9 mouse cellular contexts compared by ENCODE assay signal in the genomic region with DNA sequence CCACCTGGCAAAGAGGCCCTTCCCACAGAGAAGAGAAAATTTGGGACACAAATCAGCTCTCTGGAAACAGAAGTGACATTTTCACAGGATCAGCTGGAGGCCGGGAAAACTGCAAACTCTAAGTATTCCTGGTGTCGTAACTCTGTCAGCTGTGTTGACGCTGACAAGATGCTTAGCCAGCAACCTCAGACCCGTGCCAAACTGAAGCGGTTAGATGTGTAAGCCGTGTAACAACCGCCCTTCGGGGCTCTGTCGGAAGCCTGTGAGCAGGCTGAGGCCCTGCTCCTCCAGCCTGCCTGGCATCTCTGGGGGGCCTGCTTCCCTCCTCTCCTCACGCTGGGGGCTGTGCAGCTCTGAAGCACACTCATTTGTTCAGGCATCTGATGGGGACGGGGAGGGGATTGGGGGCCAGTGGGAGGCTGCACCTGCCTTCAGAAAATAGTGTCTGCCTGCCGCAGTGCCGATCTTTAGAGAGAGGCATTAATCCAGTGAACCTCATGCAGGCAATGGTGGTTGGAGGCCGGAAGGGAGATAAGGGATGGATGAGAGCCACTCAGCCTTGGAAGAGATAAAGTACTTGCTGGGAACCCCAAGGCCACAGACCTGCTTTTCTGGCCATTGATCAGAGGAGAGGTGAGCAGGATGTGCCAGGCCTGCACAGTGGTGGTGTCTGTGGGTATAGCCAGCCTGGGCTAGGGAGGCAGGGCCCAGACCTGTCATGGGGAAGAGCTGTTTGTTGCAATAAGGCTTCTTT.
DNase-seq lines count a peak whose midpoint lies in the region; ATAC-seq lines count a peak whose summit lies in the region.
"Had no signal": no experiment of that assay in that cellular context is flagged by ENCODE, and none has a peak within 500 bp of the region (broad histone marks: within the 10 kb centered on the region; RNA-seq: fewer than 3 reads in every experiment).

No protein-coding gene starts in this region.

- 0 out of 2 replicates have a peak overlapping the region, but pooled peaks have one; percentile 29 for H3K9ac ChIP-seq in neural tube, embryonic 12.5 days
- H3K9ac ChIP-seq in embryonic facial prominence, embryonic 14.5 days (ENCODE audit: low read depth, low read length), result no peak overlapping the region
- H3K9ac ChIP-seq in heart, embryonic 12.5 days, result peak overlapping the region; percentile 50
- H3K9ac ChIP-seq in midbrain, embryonic 12.5 days (replicated peaks), result no peak overlapping the region
- H3K9ac ChIP-seq: liver, embryonic 15.5 days had no signal

- H3K27me3 ChIP-seq in neural tube, embryonic 12.5 days (replicated peaks), result no peaks in the 10 kb centered on the region
- H3K27me3 ChIP-seq in embryonic facial prominence, embryonic 14.5 days (replicated peaks; ENCODE audit: control insufficient read depth, insufficient read depth, low read length), result no peaks in the 10 kb centered on the region
- no peaks in the 10 kb centered on the region for H3K27me3 ChIP-seq in heart, embryonic 12.5 days (replicated peaks)
- H3K27me3 ChIP-seq in midbrain, embryonic 12.5 days, result no peaks in the 10 kb centered on the region
- H3K27me3 ChIP-seq: liver, embryonic 15.5 days had no signal

- no peak overlapping the region for H3K27ac ChIP-seq in neural tube, embryonic 12.5 days
- H3K27ac ChIP-seq in embryonic facial prominence, embryonic 14.5 days (replicated peaks; ENCODE audit: low read depth, low read length), result no peak overlapping the region
- peak overlapping the region; percentile 59 for H3K27ac ChIP-seq in heart, embryonic 12.5 days (ENCODE audit: poor library complexity, severe bottlenecking)
- peak overlapping the region; percentile 21; the same call in 1 of the 2 replicates for H3K27ac ChIP-seq in midbrain, embryonic 12.5 days (replicated peaks)
- H3K27ac ChIP-seq: liver, embryonic 15.5 days had no signal

- H3K4me2 ChIP-seq in neural tube, embryonic 12.5 days (replicated peaks), result no peak overlapping the region
- H3K4me2 ChIP-seq in embryonic facial prominence, embryonic 14.5 days (ENCODE audit: low read depth, low read length), result no peak overlapping the region
- H3K4me2 ChIP-seq in heart, embryonic 12.5 days, result no peak overlapping the region
- H3K4me2 ChIP-seq in midbrain, embryonic 12.5 days (replicated peaks), result no peak overlapping the region
- H3K4me2 ChIP-seq: liver, embryonic 15.5 days had no signal

- DNase-seq in neural tube, embryonic 10.5 days (ENCODE audit: extremely low spot score, low spot score), result no peak
- peak; percentile 81 for DNase-seq in embryonic facial prominence, embryonic 14.5 days (ENCODE audit: low spot score)
- DNase-seq in left cerebral cortex, postnatal 10 days (ENCODE audit: extremely low spot score in 1 of 2, low spot score in 2 of 2), result peak; percentile 33 to 52
- no peak for DNase-seq in cerebellum, postnatal 14 days
- no peak for DNase-seq in embryo, embryonic 10 days (ENCODE audit: low spot score)

- H3K9me3 ChIP-seq in neural tube, embryonic 12.5 days, result no peaks in the 10 kb centered on the region
- H3K9me3 ChIP-seq in embryonic facial prominence, embryonic 14.5 days (ENCODE audit: control insufficient read depth, low read length), result no peaks in the 10 kb centered on the region
- 0 out of 2 replicates have a peak, but pooled peaks cover 3% of the 10 kb centered on the region for H3K9me3 ChIP-seq in heart, embryonic 12.5 days (replicated peaks)
- H3K9me3 ChIP-seq in midbrain, embryonic 12.5 days, result no peaks in the 10 kb centered on the region
- H3K9me3 ChIP-seq: liver, embryonic 15.5 days had no signal

- H3K36me3 ChIP-seq in neural tube, embryonic 12.5 days, result no peaks in the 10 kb centered on the region
- no peaks in the 10 kb centered on the region for H3K36me3 ChIP-seq in embryonic facial prominence, embryonic 14.5 days (ENCODE audit: control insufficient read depth, insufficient read depth, low read length)
- 0 out of 2 replicates have a peak, but pooled peaks cover 3% of the 10 kb centered on the region for H3K36me3 ChIP-seq in heart, embryonic 12.5 days
- no peaks in the 10 kb centered on the region for H3K36me3 ChIP-seq in midbrain, embryonic 12.5 days
- H3K36me3 ChIP-seq: liver, embryonic 15.5 days had no signal

- WGBS in neural tube, embryonic 12.5 days, result 59% methylated on average over 14 of the region's 14 CpGs
- WGBS in embryonic facial prominence, embryonic 14.5 days, result 43% methylated on average over 14 of the region's 14 CpGs
- WGBS in heart, embryonic 12.5 days, result 15% methylated on average over 14 of the region's 14 CpGs
- 65% methylated on average over 14 of the region's 14 CpGs for WGBS in midbrain, embryonic 12.5 days

- intact Hi-C loops in left cerebral cortex, postnatal 10 days (cut with DNase I), result no loop called here

- H3K4me1 ChIP-seq in neural tube, embryonic 12.5 days, result peaks cover 14% of the 10 kb centered on the region
- 0 out of 2 replicates have a peak, but pooled peaks cover 5% of the 10 kb centered on the region for H3K4me1 ChIP-seq in embryonic facial prominence, embryonic 14.5 days (ENCODE audit: control insufficient read depth, insufficient read depth, low read length)
- peaks cover 63% of the 10 kb centered on the region for H3K4me1 ChIP-seq in heart, embryonic 12.5 days (replicated peaks)
- peaks cover 22% of the 10 kb centered on the region for H3K4me1 ChIP-seq in midbrain, embryonic 12.5 days

- ATAC-seq in neural tube, embryonic 12.5 days (ENCODE audit: low FRiP score, low read depth), result no peak
- ATAC-seq in embryonic facial prominence, embryonic 14.5 days (ENCODE audit: low read depth), result no peak
- no peak for ATAC-seq in heart, embryonic 12.5 days (ENCODE audit: insufficient number of reproducible peaks, low FRiP score)
- ATAC-seq in midbrain, embryonic 12.5 days (ENCODE audit: low FRiP score, low read depth), result no peak

- no peak overlapping the region for H3K4me3 ChIP-seq in neural tube, embryonic 12.5 days
- H3K4me3 ChIP-seq in embryonic facial prominence, embryonic 14.5 days (ENCODE audit: low read depth, low read length), result no peak overlapping the region
- H3K4me3 ChIP-seq in heart, embryonic 12.5 days, result no peak overlapping the region
- no peak overlapping the region for H3K4me3 ChIP-seq in midbrain, embryonic 12.5 days
- H3K4me3 ChIP-seq: liver, embryonic 15.5 days had no signal

Comparison
In these comparisons a context has a peak if more than half of its experiments do, and no peak if none do; other contexts are left out.
1. H3K27ac ChIP-seq: peak in heart, embryonic 12.5 days (single experiment) and midbrain, embryonic 12.5 days (single experiment); none in neural tube, embryonic 12.5 days (single experiment) and embryonic facial prominence, embryonic 14.5 days (single experiment).
2. H3K9ac ChIP-seq: peak in neural tube, embryonic 12.5 days (single experiment) and heart, embryonic 12.5 days (single experiment); none in embryonic facial prominence, embryonic 14.5 days (single experiment) and midbrain, embryonic 12.5 days (single experiment).
3. DNase-seq: peak in embryonic facial prominence, embryonic 14.5 days (single experiment) and left cerebral cortex, postnatal 10 days (2 of 2); none in neural tube, embryonic 10.5 days (single experiment), cerebellum, postnatal 14 days (0 of 2) and embryo, embryonic 10 days (single experiment).